Mouse (Mus musculus) forebrain, embryonic 14.5 days (tissue): ENCODE measurements at regions not wholly inside any gene's neighbourhood (a gene's known extent, or its start where the extent isn't known, plus 50 kb on each side); places are given as distances from the start of the nearest gene placed in this dataset.

Source experiments
- ATAC-seq: fragments of 200-750 bp; cut with Nextera tagmentation; 2 replicates; pipeline ENCODE4 v1.8.0; 2017; ENCODE audit warnings: mild to moderate bottlenecking, moderate library complexity
- DNase-seq: peaks from one replicate; pipeline ENCODE4 v3.0.0-alpha.2; 2015; ENCODE audit warnings: low spot score
- H3K27ac ChIP-seq: fragments of 300-500 bp; sonication (generic); 2 replicates; pipeline ENCODE4 v1.5.1; 2014; ENCODE audit warnings: low read depth, mild to moderate bottlenecking, control low read depth, low read length, moderate library complexity
- H3K27me3 ChIP-seq: fragments of 300-500 bp; sonication (generic); replicated peaks from 2 replicates; pipeline ENCODE4 v1.6.1; 2014; ENCODE audit warnings: low read length, control low read depth, mixed read lengths; ENCODE audit not compliant: control insufficient read depth, insufficient read depth
- H3K36me3 ChIP-seq: fragments of 300-500 bp; sonication (generic); 2 replicates; pipeline ENCODE4 v1.6.1; 2014; ENCODE audit warnings: low read length, control low read depth; ENCODE audit not compliant: control insufficient read depth, insufficient read depth
- H3K4me1 ChIP-seq: fragments of 300-500 bp; sonication (generic); 2 replicates; pipeline ENCODE4 v1.6.1; 2014; ENCODE audit warnings: antibody characterized with exemption, low read length, control low read depth; ENCODE audit not compliant: control insufficient read depth, insufficient read depth
- H3K4me2 ChIP-seq: fragments of 300-500 bp; sonication (generic); 2 replicates; pipeline ENCODE4 v1.6.1; 2014; ENCODE audit warnings: mild to moderate bottlenecking, control low read depth, low read length
- H3K4me3 ChIP-seq: fragments of 300-500 bp; sonication (generic); 2 replicates; pipeline ENCODE4 v1.5.1; 2014; ENCODE audit warnings: low read depth, low read length, control low read depth
- H3K9ac ChIP-seq: fragments of 300-500 bp; sonication (generic); 2 replicates; pipeline ENCODE4 v1.6.1; 2014; ENCODE audit warnings: mild to moderate bottlenecking, low read length, control low read depth, moderate library complexity
- H3K9me3 ChIP-seq: fragments of 300-500 bp; sonication (generic); replicated peaks from 2 replicates; pipeline ENCODE4 v1.6.1; 2016; ENCODE audit warnings: low read length, control low read depth, mixed read lengths; ENCODE audit not compliant: control insufficient read depth
- WGBS: fragments of 180-500 bp; shearing (Covaris S2); extraction: QIAGEN DNeasy Blood & Tissue Kit; methylation state at CpG from one replicate; pipeline ENCODE4 v1.1.7; 2014; 5-methylcytosine and 5-hydroxymethylcytosine counted together

- H3K4me1 ChIP-seq, result no peaks in the 10 kb centered on the region
- 89% methylated on average over 7 of the region's 7 CpGs for WGBS
- DNase-seq (no peak), ATAC-seq (no peak)
- H3K4me3 ChIP-seq, result no peak overlapping the region
- no peaks in the 10 kb centered on the region for H3K27me3 ChIP-seq
- no peak overlapping the region for H3K9ac ChIP-seq
- H3K36me3 ChIP-seq, result no peaks in the 10 kb centered on the region
- H3K9me3 ChIP-seq, result no peaks in the 10 kb centered on the region
- no peak overlapping the region for H3K4me2 ChIP-seq
- no peak overlapping the region for H3K27ac ChIP-seq
Observed at GRCm38 (mm10) chr11:111155023-111155422, 89.1 kb downstream of the Kcnj2 start.

GRCm38 (mm10) chr11:111155747-111156146 lies 89.8 kb downstream of the Kcnj2 start:
- WGBS, result 95% methylated on average over 7 of the region's 7 CpGs
- no peaks in the 10 kb centered on the region for H3K36me3 ChIP-seq
- DNase-seq (no peak), ATAC-seq (no peak)
- H3K4me3 ChIP-seq, result no peak overlapping the region
- H3K4me2 ChIP-seq, result no peak overlapping the region
- H3K27ac ChIP-seq, result no peak overlapping the region
- H3K27me3 ChIP-seq, result no peaks in the 10 kb centered on the region
- H3K9ac ChIP-seq, result no peak overlapping the region
- H3K9me3 ChIP-seq, result no peaks in the 10 kb centered on the region
- H3K4me1 ChIP-seq, result no peaks in the 10 kb centered on the region

GRCm38 (mm10) chr11:111159299-111159698 lies 93.3 kb downstream of the Kcnj2 start:
- Histone ChIP-seq H3K36me3 (no peaks in the 10 kb centered on the region), H3K27ac (no peak overlapping the region), H3K27me3 (no peaks in the 10 kb centered on the region), H3K4me1 (no peaks in the 10 kb centered on the region), H3K9ac (no peak overlapping the region), H3K4me2 (no peak overlapping the region), H3K9me3 (no peaks in the 10 kb centered on the region), H3K4me3 (no peak overlapping the region)
- WGBS, result 86% methylated on average over 2 of the region's 2 CpGs
- no peak for DNase-seq
- ATAC-seq, result no peak

- ATAC-seq (no peak), DNase-seq (no peak)
- Histone ChIP-seq H3K4me2 (no peak overlapping the region), H3K27me3 (no peaks in the 10 kb centered on the region), H3K4me3 (no peak overlapping the region), H3K9me3 (no peaks in the 10 kb centered on the region), H3K27ac (no peak overlapping the region), H3K4me1 (no peaks in the 10 kb centered on the region), H3K36me3 (no peaks in the 10 kb centered on the region), H3K9ac (no peak overlapping the region)
Observed at GRCm38 (mm10) chr11:111164907-111165306, 98.9 kb downstream of the Kcnj2 start.

- H3K27me3 ChIP-seq, result no peaks in the 10 kb centered on the region
- no peak overlapping the region for H3K4me3 ChIP-seq
- H3K27ac ChIP-seq, result no peak overlapping the region
- DNase-seq, result no peak
- no peaks in the 10 kb centered on the region for H3K4me1 ChIP-seq
- H3K9me3 ChIP-seq, result no peaks in the 10 kb centered on the region
- ATAC-seq, result no peak
- H3K36me3 ChIP-seq, result no peaks in the 10 kb centered on the region
- WGBS, result 89% methylated on average over 5 of the region's 5 CpGs
- H3K9ac ChIP-seq, result no peak overlapping the region
- no peak overlapping the region for H3K4me2 ChIP-seq
Observed at GRCm38 (mm10) chr11:111170174-111170800, 104.3 kb downstream of the Kcnj2 start.

GRCm38 (mm10) chr11:111173525-111173924 lies 107.6 kb downstream of the Kcnj2 start:
- Histone ChIP-seq H3K4me2 (no peak overlapping the region), H3K9ac (no peak overlapping the region), H3K9me3 (no peaks in the 10 kb centered on the region), H3K4me1 (no peaks in the 10 kb centered on the region), H3K4me3 (no peak overlapping the region), H3K36me3 (no peaks in the 10 kb centered on the region), H3K27me3 (no peaks in the 10 kb centered on the region), H3K27ac (no peak overlapping the region)
- 83% methylated on average over 4 of the region's 4 CpGs for WGBS
- DNase-seq, result no peak
- ATAC-seq, result no peak

- H3K9ac ChIP-seq, result no peak overlapping the region
- no peak for DNase-seq
- WGBS, result 71% methylated on average over 3 of the region's 3 CpGs
- H3K4me3 ChIP-seq, result no peak overlapping the region
- H3K27ac ChIP-seq, result no peak overlapping the region
- no peak overlapping the region for H3K4me2 ChIP-seq
- ATAC-seq, result no peak
- no peaks in the 10 kb centered on the region for H3K27me3 ChIP-seq
- H3K36me3 ChIP-seq, result no peaks in the 10 kb centered on the region
- H3K4me1 ChIP-seq, result no peaks in the 10 kb centered on the region
- no peaks in the 10 kb centered on the region for H3K9me3 ChIP-seq
Observed at GRCm38 (mm10) chr11:111175566-111175965, 109.6 kb downstream of the Kcnj2 start.

GRCm38 (mm10) chr11:111177516-111177915 lies 111.6 kb downstream of the Kcnj2 start:
- Histone ChIP-seq H3K36me3 (no peaks in the 10 kb centered on the region), H3K4me2 (no peak overlapping the region), H3K27ac (no peak overlapping the region), H3K4me1 (no peaks in the 10 kb centered on the region), H3K4me3 (no peak overlapping the region), H3K9me3 (no peaks in the 10 kb centered on the region), H3K9ac (no peak overlapping the region), H3K27me3 (no peaks in the 10 kb centered on the region)
- no peak for ATAC-seq
- no peak for DNase-seq
- 73% methylated on average over 4 of the region's 4 CpGs for WGBS

GRCm38 (mm10) chr11:111197422-111197821 lies 131.5 kb downstream of the Kcnj2 start:
- DNase-seq, result no peak
- Histone ChIP-seq H3K27me3 (no peaks in the 10 kb centered on the region), H3K4me2 (no peak overlapping the region), H3K9ac (no peak overlapping the region), H3K4me3 (no peak overlapping the region), H3K4me1 (no peaks in the 10 kb centered on the region), H3K27ac (no peak overlapping the region), H3K9me3 (no peaks in the 10 kb centered on the region), H3K36me3 (no peaks in the 10 kb centered on the region)
- 78% methylated on average over 4 of the region's 4 CpGs for WGBS
- no peak for ATAC-seq
